Mouse (Mus musculus): ENCODE data around the gene Hist1h2bg. TPM values are rescaled to one million over a fixed set of nuclear protein-coding genes. Genes with fewer than 3 reads are reported as not detected.

The Hist1h2bg gene
- total and polyA plus RNA-seq, 3 experiments: 14.7 to 2,580 TPM; not detected in 1

DNA sequence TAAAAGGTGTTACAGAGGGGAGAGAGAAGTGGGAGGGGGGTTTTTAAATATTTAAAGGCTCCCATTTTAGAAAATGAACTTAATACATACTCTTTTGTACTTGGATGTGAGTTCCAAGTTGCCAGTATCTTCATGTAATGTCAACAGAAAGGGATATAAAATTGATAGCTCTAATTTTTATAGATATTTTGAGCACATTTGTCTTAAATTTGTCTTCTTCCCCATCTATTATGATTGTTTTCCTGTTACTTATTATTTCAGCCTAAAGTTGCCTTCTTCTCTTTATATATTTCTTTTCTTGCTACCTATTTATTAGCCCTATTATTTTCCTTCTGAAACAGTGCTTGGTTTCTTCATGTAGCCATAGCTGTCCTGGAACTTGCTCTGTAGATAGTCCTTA lies 18.2 kb upstream of the Hist1h2bg start, which contains the start of gene Hist1h1d:
Gene Hist1h1d, plus strand, starts transcription at position 301 of the 400 bp plus-strand sequence.
- Histone ChIP-seq H3K9ac (ENCODE audit: control insufficient read depth, low read depth, low read length, poor library complexity, severe bottlenecking) (peak within 1 kb of the TSS; percentile 93), H3K9me3 (replicated peaks; ENCODE audit: insufficient read depth, low read length) (no peaks in the 10 kb centered on the region), H3K79me2 (ENCODE audit: control insufficient read depth, insufficient read depth, low read length, poor library complexity) (peaks cover 3% of the 10 kb centered on the region; the same call in 1 of the 2 replicates), H3K27ac (ENCODE audit: control insufficient read depth, low read depth, low read length) (peak within 1 kb of the TSS; percentile 100), H3K4me1 (ENCODE audit: control insufficient read depth in 1 of 2, insufficient read depth in 2 of 2, low read length in 2 of 2) (peaks cover 0 to 11% of the 10 kb centered on the region in 2 experiments; a peak in 1 of 4 replicates), H3K27me3 (ENCODE audit: control insufficient read depth in 1 of 2, insufficient read depth in 2 of 2, low read length in 2 of 2) (no peaks in the 10 kb centered on the region), H3K36me3 (ENCODE audit: control insufficient read depth in 1 of 2, insufficient read depth in 2 of 2, low read length in 2 of 2) (peaks cover 0 to 46% of the 10 kb centered on the region in 2 experiments; a peak in 2 of 4 replicates), H3K4me3 (ENCODE audit: control insufficient read depth in 1 of 2, insufficient read depth in 1 of 2, low read depth in 2 of 2, low read length in 2 of 2) (peak within 1 kb of the TSS in 1 of 2 experiments; percentile 35; a peak in 2 of 4 replicates)
- TF ChIP-seq RAD21 (IDR thresholded peaks at IDR 0.05; ENCODE audit: low read depth, low read length) (no peak), CHD2 (IDR thresholded peaks at IDR 0.05; ENCODE audit: low read length) (no peak), ZKSCAN1 (IDR thresholded peaks at IDR 0.05; ENCODE audit: low read depth, low read length) (no peak)
- no peak for DNase-seq (ENCODE audit: low read depth, low spot score)

DNA sequence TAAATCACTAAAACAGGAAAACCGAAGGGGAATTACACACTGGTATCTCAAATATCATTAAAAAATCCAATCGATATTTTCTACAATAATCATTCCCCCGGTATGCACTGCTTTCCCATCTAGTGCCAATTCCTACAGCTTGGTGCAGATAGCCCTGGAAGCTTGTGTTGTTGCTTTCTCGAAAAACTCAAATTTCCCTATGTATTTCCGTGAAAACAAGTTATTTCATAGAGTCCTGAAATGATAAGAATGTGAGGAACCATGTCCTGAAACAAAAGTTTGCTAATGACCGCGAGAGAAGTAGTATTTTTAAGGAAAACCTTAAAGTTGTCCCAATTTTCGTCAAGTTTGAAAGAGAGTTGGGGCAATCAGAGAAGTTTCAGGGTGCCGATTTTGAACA lies 16.8 kb upstream of the Hist1h2bg start:
- peaks cover 0 to 39% of the 10 kb centered on the region in 2 experiments; a peak in 2 of 4 replicates for H3K36me3 ChIP-seq (ENCODE audit: control insufficient read depth in 1 of 2, insufficient read depth in 2 of 2, low read length in 2 of 2)
- H3K27me3 ChIP-seq (ENCODE audit: control insufficient read depth in 1 of 2, insufficient read depth in 2 of 2, low read length in 2 of 2): no peaks in the 10 kb centered on the region
- peak overlapping the region; percentile 93 for H3K9ac ChIP-seq (ENCODE audit: control insufficient read depth, low read depth, low read length, poor library complexity, severe bottlenecking)
- peak; percentile 69 for DNase-seq (ENCODE audit: low read depth, low spot score)
- peaks cover 0 to 11% of the 10 kb centered on the region in 2 experiments; a peak in 1 of 4 replicates for H3K4me1 ChIP-seq (ENCODE audit: control insufficient read depth in 1 of 2, insufficient read depth in 2 of 2, low read length in 2 of 2)
- peak overlapping the region; percentile 98 for H3K27ac ChIP-seq (ENCODE audit: control insufficient read depth, low read depth, low read length)
- peak overlapping the region; percentile 2 to 46; a peak in 2 of 4 replicates for H3K4me3 ChIP-seq (ENCODE audit: control insufficient read depth in 1 of 2, insufficient read depth in 1 of 2, low read depth in 2 of 2, low read length in 2 of 2)
- no peaks in the 10 kb centered on the region for H3K9me3 ChIP-seq (replicated peaks; ENCODE audit: insufficient read depth, low read length)
- peaks cover 3% of the 10 kb centered on the region; the same call in 1 of the 2 replicates for H3K79me2 ChIP-seq (ENCODE audit: control insufficient read depth, insufficient read depth, low read length, poor library complexity)
- TF ChIP-seq MAZ (IDR thresholded peaks at IDR 0.05; ENCODE audit: low read depth, low read length) (no peak), RCOR1 (IDR thresholded peaks at IDR 0.05; ENCODE audit: low read depth, low read length) (no peak), HCFC1 (IDR thresholded peaks at IDR 0.05; ENCODE audit: low read depth, low read length) (no peak), EP300 (IDR thresholded peaks at IDR 0.05; ENCODE audit: low read depth in 1 of 2, low read length in 2 of 2) (no peak), MYC (IDR thresholded peaks at IDR 0.05; ENCODE audit: low read depth, low read length) (no peak), USF1 (IDR thresholded peaks at IDR 0.05; ENCODE audit: low read depth, low read length) (no peak), MYB (IDR thresholded peaks at IDR 0.05; ENCODE audit: low read depth, low read length) (no peak), UBTF (IDR thresholded peaks at IDR 0.05; ENCODE audit: borderline replicate concordance, insufficient read depth, low read depth, low read length) (no peak), TCF12 (IDR thresholded peaks at IDR 0.05; ENCODE audit: low read depth, low read length) (no peak), CHD1 (IDR thresholded peaks at IDR 0.05; ENCODE audit: low read depth, low read length) (no peak)
